Mouse (Mus musculus): ENCODE data around the gene Slc36a1. TPM values are rescaled to one million over a fixed set of nuclear protein-coding genes. Genes with fewer than 3 reads are reported as not detected.
A peak's percentile ranks its signal among the peaks of the same experiment; 100 is the strongest.

The Slc36a1 gene
- total RNA-seq, 2 experiments from 2014 or later: 5.5 to 5.7 TPM

- no peak for DNase-seq
- intact Hi-C loops (cut with DNase I): no loop called here
Observed at GRCm38 (mm10) chr11:55208001-55208690, 4.0 kb downstream of the Slc36a1 start.

- no peak for DNase-seq
- intact Hi-C loops (cut with DNase I): no loop called here
Observed at GRCm38 (mm10) chr11:55209032-55209431, 4.9 kb downstream of the Slc36a1 start.

- intact Hi-C loops (cut with DNase I): no loop called here
- DNase-seq: no peak
Observed at GRCm38 (mm10) chr11:55209626-55210353, 5.6 kb downstream of the Slc36a1 start.

DNA sequence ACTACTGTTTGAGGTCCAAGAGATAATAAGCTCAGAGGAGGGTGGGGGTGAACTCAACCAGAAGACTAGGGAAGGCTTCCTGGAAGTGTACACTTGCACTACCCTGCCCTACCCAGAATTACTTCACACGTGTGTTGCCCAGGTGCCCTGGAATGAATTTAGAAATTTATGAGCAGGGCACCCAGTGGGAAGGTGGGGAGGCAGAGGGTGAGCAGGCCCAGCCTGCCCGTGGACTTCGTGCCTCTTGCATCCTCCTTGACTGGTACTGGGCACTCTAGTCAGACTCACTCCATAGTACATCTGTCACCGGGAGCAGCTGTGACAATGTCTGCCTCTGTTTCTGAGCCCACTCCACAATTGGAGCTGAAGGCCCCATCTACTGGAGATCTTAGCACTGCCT lies 9.4 kb downstream of the Slc36a1 start:
- intact Hi-C loops (cut with DNase I): no loop called here
- DNase-seq: no peak

- intact Hi-C loops (cut with DNase I): no loop called here
- DNase-seq: no peak
Observed at GRCm38 (mm10) chr11:55214161-55214560, 10.0 kb downstream of the Slc36a1 start.

DNA sequence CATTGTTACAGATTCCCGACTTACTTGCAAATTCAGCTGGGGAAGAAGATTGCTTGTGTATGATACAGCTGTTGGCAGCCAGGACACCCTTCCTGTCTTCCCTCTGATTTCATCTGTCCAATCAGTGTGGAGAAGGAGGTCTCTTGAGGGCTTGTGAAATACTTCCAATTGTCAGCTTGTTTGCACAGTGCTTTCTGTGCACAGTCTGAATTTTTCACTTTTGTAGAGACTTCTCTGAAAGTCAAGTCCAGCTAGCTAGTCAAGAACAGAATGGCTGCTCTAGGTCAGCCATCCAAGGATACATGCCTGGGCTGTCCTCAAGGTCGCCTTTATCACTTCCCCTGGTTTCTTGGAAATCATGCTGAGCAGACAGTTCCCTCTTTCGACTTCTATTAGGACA lies 10.8 kb downstream of the Slc36a1 start:
- no peak for DNase-seq
- intact Hi-C loops (cut with DNase I): no loop called here

DNA sequence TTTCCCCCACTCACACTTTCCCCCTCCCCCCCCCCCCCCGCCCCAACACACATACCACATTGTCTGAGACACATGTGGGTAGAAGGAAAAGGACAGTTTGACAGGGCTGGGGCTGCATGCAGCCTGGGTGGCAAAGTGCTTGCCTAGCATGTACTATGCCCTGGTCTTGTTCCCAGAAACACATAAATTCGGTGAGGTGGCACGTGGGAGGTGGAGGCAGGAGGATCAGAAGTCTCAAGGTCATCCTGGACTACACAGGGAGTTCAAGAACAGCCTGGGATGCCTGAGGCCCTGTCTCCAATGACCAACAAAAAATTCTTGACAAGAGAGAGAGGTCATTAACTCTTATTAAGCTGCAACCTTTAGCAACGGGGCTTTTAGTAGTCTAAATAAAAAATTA lies 11.9 kb downstream of the Slc36a1 start:
- DNase-seq: no peak
- intact Hi-C loops (cut with DNase I): no loop called here

GRCm38 (mm10) chr11:55216830-55217229 lies 12.7 kb downstream of the Slc36a1 start:
- intact Hi-C loops (cut with DNase I): no loop called here
- no peak for DNase-seq

DNA sequence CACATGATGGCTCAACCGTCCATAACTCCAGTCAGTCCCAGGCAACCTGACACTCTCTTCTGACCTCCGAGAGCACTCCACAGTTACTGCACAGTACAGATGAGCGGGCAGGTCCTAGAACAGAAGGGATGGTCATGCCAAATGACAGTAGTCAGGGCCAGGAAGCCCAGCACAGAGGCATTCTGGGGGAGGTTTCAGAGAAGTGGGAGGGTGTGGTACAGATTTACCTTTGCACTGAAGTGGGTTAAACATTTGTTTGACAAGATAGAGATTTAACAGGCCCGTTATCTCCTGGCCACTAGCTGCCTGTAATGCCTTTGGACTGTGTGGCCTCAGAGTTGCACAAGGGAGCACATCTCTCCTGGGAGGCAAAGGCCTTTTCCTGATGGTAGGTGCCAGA lies 13.3 kb downstream of the Slc36a1 start:
- intact Hi-C loops (cut with DNase I): no loop called here
- DNase-seq: no peak

DNA sequence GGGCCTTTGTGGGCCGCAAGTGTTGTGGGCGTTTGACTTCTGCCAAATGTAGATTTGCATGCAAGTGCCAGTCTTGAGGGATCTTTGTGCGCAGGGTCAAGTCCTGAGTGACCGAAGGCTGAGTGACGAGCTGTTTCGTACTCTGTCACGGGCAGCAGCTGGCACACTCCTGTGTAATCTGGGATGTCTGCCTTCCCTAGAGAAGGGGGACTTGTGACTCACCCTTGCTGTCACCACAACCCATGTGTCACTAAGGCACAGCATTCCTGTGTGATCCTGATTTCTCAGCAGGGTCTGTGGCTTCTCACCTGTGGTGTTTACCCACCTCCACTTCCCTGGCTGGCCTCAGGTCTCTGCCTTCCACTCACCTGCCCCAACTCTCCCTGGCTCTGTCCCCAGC lies 13.7 kb downstream of the Slc36a1 start:
- DNase-seq: peak in 1 of 2 experiments; percentile 2
- intact Hi-C loops (cut with DNase I): no loop called here

GRCm38 (mm10) chr11:55218473-55218872 lies 14.3 kb downstream of the Slc36a1 start:
- no peak for DNase-seq
- intact Hi-C loops (cut with DNase I): no loop called here

- intact Hi-C loops (cut with DNase I): no loop called here
- peak in 1 of 2 experiments; percentile 0 for DNase-seq
Observed at GRCm38 (mm10) chr11:55221306-55221705, 17.2 kb downstream of the Slc36a1 start.

DNA sequence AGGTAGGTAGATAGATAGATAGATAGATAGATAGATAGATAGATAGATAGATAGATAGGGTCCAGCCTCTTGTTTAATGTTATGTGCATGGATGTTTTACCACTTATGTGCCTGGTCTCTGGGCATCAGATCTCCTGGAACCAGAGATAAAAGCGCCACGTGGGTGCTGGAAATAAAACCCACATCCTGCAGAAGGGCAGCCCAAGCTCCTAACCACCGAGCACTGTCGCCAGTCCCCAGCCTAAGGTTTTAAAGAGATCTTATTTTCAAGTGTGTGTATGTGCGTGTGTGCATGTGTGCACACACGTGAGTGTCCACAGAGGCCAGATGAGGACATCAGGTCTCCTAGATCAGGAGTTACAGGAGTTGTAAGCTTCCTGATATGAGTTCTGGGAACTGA lies 26.9 kb downstream of the Slc36a1 start:
- intact Hi-C loops (cut with DNase I): no loop called here
- no peak for DNase-seq

DNA sequence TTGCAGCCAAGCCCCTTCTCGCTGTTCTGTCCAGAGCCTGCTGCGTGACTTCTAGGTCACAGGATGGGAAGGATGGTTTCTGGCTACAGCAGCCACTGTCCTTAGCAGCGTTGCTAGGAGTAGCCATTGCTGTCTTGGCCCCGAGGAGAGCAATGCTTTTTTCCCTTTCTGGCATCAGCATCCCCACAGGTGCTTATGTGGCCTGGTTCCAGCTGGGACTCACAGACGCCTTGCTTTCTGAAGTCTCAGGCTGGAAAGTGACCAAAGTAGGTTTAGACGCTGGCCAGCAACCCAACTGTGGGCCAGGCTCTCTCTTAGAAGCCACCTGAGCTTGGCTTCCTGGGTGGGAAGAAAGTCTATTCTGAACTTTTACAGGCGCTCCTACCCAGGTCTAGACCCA lies 30.1 kb downstream of the Slc36a1 start:
- DNase-seq: no peak
- intact Hi-C loops (cut with DNase I): no loop called here

DNA sequence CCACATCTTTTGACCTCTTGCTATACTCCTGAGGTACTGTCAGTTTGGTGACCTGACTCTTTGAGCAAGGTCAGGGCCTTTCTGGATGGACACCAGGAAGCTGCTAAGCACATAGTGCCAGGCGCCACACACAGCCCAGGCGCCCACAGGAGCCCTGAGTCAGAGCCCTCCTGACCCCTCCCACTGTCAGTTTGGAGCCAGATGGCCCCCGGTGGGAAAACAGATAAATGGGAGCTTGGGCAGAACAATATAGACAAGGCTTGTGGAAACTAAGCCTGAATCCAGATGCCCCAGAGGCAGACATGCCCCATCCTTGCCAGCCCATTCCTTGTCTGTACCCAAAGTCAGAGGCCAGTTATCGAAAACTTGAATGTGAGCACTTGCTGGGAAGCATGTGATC lies 30.6 kb downstream of the Slc36a1 start:
- intact Hi-C loops (cut with DNase I): loop anchor here (5.0 kb wide), 1 partner anchor 32 kb away; the partner anchor contains the start of gene Slc36a1
- no peak for DNase-seq

DNA sequence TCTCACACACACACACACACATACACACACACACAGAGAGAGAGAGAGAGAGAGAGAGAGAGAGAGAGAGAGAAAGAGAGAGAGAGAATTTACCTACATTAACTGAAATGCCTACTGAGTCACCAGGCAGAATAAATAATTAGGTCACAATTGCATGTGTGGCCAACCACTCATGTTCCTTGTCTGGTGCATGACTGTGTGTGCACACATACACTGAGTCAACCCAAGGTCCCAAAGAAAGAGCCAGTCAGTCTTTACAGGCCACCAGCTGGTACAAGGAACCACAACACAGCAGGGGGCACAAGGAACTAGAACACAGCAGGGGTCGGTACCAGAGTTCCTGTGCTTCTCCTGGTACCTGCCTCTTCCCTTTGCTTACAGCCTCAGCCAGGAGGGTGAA lies 32.7 kb downstream of the Slc36a1 start:
- intact Hi-C loops (cut with DNase I): loop anchor here (5.0 kb wide), 1 partner anchor 35 kb away; the partner anchor contains the start of gene Slc36a1
- no peak for DNase-seq

GRCm38 (mm10) chr11:55239496-55239895 lies 35.3 kb downstream of the Slc36a1 start:
- intact Hi-C loops (cut with DNase I): loop anchor here (5.0 kb wide), 1 partner anchor 37 kb away; the partner anchor contains the start of gene Slc36a1
- DNase-seq: no peak

DNA sequence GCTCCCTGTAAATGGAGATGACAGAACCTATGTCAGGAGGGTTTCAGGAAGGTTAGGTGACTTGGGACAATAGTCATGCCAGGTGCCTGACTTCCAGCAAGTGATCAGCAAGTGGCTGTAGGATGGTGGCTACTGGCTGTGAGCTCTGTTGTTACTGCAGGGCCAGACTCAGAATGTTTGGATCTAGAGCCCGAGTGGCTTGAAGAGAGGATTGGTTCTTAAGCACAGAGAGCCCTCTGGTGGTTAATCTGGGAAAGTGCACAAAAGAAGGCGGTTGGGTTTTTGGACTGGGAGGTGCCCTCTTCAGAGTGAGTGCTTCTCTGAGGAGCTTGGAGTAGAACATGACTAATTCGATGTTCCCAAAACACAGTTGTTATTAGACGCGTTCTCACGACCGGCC lies 36.4 kb downstream of the Slc36a1 start:
- intact Hi-C loops (cut with DNase I): no loop called here
- peak; percentile 51 to 62 for DNase-seq

- intact Hi-C loops (cut with DNase I): loop anchor here (5.0 kb wide), 2 partner anchors 48 to 207 kb away; partner anchors contain the start of gene Slc36a1
Observed at GRCm38 (mm10) chr11:55250527-55250926, 46.4 kb downstream of the Slc36a1 start.

DNA sequence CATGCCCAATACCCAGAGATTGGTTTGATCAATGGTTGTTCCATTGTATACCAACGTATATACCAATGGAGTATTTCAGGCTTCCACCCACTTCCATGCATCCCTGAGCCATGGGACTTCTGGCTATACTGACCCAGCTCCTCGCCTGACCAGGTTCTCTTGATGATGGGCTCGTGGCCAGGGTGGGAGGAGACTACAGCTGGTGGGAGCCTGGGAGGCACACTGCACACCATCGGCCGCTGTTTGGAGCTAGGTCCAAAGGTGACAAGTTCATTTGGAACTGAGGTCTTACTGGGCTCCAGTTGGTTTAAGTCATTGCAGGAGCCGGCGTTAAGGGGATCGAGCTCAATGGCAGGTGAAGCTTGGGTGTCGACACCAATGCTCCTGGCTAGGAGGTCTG lies 49.2 kb downstream of the Slc36a1 start:
- intact Hi-C loops (cut with DNase I): loop anchor here (5.0 kb wide), 2 partner anchors 51 to 204 kb away; partner anchors contain the start of gene Slc36a1
- DNase-seq: no peak

More at GRCm38 (mm10) chr11:55250527-55250926, 46.4 kb downstream of the Slc36a1 start:
- DNase-seq: no peak

DNA sequence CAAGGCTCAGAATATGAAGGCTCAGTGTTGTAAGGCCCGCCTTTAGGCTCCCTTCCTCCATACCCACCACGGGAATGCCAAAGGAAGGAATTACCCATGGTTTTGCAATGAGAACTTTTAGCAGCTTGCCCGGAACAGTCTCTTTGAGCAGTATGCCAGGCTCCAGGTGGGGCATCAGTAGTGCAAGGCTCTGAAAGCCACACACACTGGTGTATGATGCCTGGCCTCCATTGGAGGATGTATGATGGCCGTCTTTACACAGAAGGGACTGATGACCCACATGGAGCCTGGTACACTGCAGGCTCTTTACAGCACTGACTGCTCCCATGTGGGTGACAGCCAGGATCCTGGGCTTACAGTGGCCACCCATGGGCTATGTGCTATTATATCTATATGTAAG lies 57.0 kb downstream of the Slc36a1 start:
- intact Hi-C loops (cut with DNase I): loop anchor here (2.0 kb wide), 1 partner anchor 126 kb away; no protein-coding TSS in a partner anchor

DNA sequence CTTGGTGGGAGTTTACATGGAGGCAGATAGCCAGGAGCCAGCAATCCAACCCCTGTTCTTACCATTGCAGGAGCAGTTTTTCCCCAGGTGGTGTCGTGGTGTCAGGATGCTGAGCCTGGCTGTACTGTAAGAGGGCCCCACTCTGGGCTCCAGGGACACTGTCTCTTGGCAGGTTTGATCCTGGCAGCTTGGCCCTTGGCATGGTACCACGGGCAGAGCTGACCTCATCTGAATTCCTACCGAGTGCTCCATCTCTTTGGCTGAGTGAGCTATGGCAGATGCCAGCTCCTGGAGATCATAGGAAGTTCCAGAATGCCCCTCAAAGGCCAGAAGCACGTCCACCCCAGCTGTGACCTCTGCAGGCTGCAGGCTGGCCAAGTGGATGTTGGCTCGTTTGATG lies 57.9 kb downstream of the Slc36a1 start:
- DNase-seq: peak; percentile 68 to 76
- intact Hi-C loops (cut with DNase I): loop anchor here (2.0 kb wide), 2 partner anchors 119 to 125 kb away; no protein-coding TSS in a partner anchor

More for the DNA sequence above, 57.0 kb downstream of the Slc36a1 start:
- DNase-seq: no peak
